Mouse (Mus musculus): ENCODE data around the gene Olfr1391. TPM values are rescaled to one million over a fixed set of nuclear protein-coding genes. Genes with fewer than 3 reads are reported as not detected.
"Not testable (repeated sequence)": the region's sequence is repeated elsewhere in the genome, so short reads cannot be mapped to it uniquely, and the experiment has no call there.

Gene Olfr1391
- polyA plus RNA-seq (2016; fragmentation: Nextera tagmentation; extraction: Ambion mirVana) = not detected in 2 replicates

DNA sequence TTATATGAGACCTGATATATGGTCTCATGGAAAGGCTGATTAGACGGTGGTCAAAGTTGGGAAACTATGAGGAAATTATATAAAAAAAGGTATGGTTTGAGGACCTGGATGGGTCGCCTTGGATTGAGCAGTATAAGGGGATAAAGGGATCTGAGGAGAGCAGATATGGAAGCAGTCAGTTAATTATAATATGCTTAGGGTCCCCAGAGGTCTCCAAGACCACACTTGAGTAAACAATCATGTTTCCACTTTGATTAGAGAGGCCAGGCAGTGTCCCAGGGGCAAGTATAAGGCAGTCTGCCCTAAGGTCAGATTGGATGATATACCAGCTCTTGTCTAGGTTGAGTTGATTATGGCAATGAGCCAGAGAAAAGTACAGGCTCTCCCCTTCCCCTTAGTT lies at the start of gene Olfr1391:
Gene Olfr1391 (plus strand): TSS at position 301 of the 400 bp plus-strand sequence.
- H3K4me1 ChIP-seq = no peaks in the 10 kb centered on the region
- WGBS = 81% methylated on average over 2 of the region's 2 CpGs
- H3K36me3 ChIP-seq = no peaks in the 10 kb centered on the region
- H3K4me3 ChIP-seq = no peak within 1 kb of the TSS
- no peak within 1 kb of the TSS for H3K27ac ChIP-seq (replicated peaks)
- H3K27me3 ChIP-seq (ENCODE audit: low read depth, poor library complexity, severe bottlenecking) = no peaks in the 10 kb centered on the region
- DNase-seq (ENCODE audit: low spot score) = no peak
- H3K9me3 ChIP-seq (replicated peaks) = no peaks in the 10 kb centered on the region

DNA sequence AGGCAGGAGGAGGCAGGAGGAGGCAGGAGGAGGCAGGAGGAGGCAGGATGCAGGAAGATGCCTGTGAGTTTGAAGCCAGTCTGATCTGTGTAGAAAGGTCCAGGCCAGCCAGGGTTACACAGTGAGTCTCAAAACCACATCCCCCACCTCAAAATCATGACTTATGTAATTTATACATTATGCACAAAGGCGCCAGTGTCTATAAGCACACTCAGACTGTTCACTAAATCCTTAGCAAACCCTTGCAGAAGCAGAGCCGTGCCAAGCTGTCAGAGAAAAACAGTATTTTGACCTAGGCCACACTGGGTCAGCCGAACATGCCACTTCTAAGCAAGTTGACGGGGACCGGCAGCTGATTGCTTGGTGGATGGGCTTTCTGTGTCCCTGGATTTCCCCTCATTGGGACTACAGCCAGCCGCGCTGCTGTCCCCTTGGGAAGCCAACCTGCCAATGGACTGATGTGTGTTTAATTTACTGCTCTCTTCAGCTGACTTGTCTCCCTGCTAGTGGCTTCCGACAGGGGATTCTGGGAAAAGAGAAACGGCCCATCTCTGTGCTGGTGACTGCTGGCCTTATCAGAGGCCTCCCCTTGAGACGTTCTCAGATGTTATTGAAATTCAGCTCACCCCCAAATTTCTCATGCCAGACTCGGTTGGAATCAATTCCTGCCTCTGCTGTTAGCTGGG lies 48.6 kb upstream of the Olfr1391 start:
- no peak overlapping the region; the same call in 1 of the 2 replicates for H3K27ac ChIP-seq (replicated peaks)
- H3K36me3 ChIP-seq = no peaks in the 10 kb centered on the region
- no peaks in the 10 kb centered on the region for H3K9me3 ChIP-seq (replicated peaks)
- WGBS = 77% methylated on average over 11 of the region's 11 CpGs
- no peak for DNase-seq (ENCODE audit: low spot score)
- no peaks in the 10 kb centered on the region for H3K27me3 ChIP-seq (ENCODE audit: low read depth, poor library complexity, severe bottlenecking)
- no peak overlapping the region for H3K4me3 ChIP-seq
- no peaks in the 10 kb centered on the region for H3K4me1 ChIP-seq

DNA sequence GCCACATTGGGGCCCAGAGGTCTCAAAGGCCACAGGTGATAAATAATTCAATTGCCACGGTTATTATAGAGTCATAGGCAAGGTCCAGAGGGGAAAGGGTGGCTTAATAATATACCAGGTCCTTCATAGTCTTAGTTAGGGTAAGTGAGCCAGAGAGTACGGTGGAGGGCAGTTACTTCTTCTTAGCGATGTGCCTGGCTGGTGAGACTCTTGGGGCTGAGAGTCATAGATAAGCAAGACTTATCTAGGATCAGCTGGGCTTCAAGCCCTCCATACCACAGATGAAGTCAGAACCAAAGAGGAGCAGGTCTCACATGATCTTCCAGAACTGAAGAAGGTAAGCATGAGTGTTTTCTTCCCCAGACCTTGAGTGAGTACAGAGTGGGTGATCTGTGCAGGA lies 44.3 kb upstream of the Olfr1391 start, which contains the start of gene Olfr1393:
Gene Olfr1393 (plus strand): TSS at position 83 of the 400 bp plus-strand sequence.
- 81% methylated on average over 3 of the region's 3 CpGs for WGBS
- Histone ChIP-seq H3K36me3 (no peaks in the 10 kb centered on the region), H3K27me3 (ENCODE audit: low read depth, poor library complexity, severe bottlenecking) (no peaks in the 10 kb centered on the region), H3K27ac (replicated peaks) (no peak within 1 kb of the TSS), H3K9me3 (replicated peaks) (no peaks in the 10 kb centered on the region; the same call in 1 of the 2 replicates), H3K4me3 (no peak within 1 kb of the TSS), H3K4me1 (no peaks in the 10 kb centered on the region)
- no peak for DNase-seq (ENCODE audit: low spot score)

DNA sequence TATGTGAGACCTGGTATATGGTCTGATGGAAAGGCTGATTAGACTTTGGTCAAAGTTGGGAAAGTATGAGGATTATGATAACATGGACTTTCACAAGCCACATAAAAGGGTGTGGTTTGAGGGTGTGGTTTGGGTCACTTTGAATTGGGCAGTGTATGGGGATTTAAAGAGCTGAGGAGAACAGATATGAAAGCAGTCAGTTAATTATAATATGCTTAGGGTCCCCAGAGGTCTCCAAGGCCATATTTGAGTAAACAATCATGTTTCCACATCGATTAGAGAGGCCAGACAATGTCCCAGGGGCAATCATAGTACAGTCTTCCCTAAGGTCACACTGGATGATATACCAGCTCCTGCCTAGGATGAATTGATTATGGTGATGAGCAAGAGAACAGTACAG lies 37.6 kb upstream of the Olfr1391 start, which contains the start of gene Olfr1392:
Gene Olfr1392 (plus strand): TSS at position 301 of the 400 bp plus-strand sequence.
- not testable (repeated sequence) for H3K4me3 ChIP-seq; H3K27ac ChIP-seq (replicated peaks); H3K9me3 ChIP-seq (replicated peaks); H3K4me1 ChIP-seq; H3K27me3 ChIP-seq (ENCODE audit: low read depth, poor library complexity, severe bottlenecking); H3K36me3 ChIP-seq; DNase-seq (ENCODE audit: low spot score)
- 63% methylated on average over 1 of the region's 1 CpGs for WGBS

DNA sequence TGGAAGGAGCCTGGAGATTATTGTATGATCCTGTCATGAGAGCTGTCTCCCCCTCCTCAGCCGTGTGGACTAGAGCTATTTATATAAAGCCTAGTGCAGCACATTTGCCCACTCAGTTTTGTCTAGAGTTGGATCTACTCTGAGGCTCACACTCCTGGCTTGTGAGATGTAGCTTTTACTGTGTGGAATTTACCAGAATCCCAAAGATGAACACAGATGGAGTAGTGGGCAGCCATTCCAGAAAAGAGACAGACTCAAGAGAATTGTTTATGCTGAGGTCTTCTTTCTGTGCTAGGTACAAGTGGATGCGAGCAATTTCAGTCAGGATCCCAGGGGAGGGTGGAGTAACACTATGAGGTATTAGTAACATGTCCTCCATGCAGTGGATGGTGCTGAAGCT lies 35.3 kb upstream of the Olfr1391 start:
- H3K9me3 ChIP-seq (replicated peaks) = no peaks in the 10 kb centered on the region; the same call in 1 of the 2 replicates

DNA sequence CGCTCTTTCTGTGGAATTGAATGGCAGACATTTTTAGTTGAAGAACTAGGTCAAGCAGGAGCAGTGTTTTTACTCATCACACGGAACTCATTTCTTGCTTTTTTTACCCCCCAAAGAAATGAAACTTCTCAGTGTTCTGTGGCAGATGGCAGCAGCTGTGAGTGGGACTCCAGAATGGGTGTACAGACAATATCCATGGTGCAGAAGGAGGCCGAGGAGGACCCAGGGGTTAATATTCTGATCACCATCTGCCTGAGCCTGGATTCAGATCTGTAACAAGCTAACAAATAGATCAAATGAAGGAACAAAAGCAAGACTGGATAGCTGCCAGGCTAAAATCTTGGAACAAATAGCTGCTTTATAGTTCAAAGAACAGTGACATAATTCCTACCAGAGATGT lies 29.8 kb upstream of the Olfr1391 start:
- Histone ChIP-seq H3K36me3 (no peaks in the 10 kb centered on the region), H3K27ac (replicated peaks) (no peak overlapping the region), H3K4me1 (no peaks in the 10 kb centered on the region), H3K27me3 (ENCODE audit: low read depth, poor library complexity, severe bottlenecking) (no peaks in the 10 kb centered on the region), H3K4me3 (no peak overlapping the region), H3K9me3 (replicated peaks) (no peaks in the 10 kb centered on the region)
- no peak for DNase-seq (ENCODE audit: low spot score)
- 82% methylated on average over 3 of the region's 3 CpGs for WGBS

More for the DNA sequence above, 35.3 kb upstream of the Olfr1391 start:
- no peaks in the 10 kb centered on the region for H3K27me3 ChIP-seq (ENCODE audit: low read depth, poor library complexity, severe bottlenecking)
- H3K4me3 ChIP-seq = no peak overlapping the region
- WGBS = 84% methylated on average over 2 of the region's 2 CpGs
- H3K27ac ChIP-seq (replicated peaks) = no peak overlapping the region
- no peaks in the 10 kb centered on the region for H3K36me3 ChIP-seq
- no peaks in the 10 kb centered on the region for H3K4me1 ChIP-seq
- DNase-seq (ENCODE audit: low spot score) = no peak

DNA sequence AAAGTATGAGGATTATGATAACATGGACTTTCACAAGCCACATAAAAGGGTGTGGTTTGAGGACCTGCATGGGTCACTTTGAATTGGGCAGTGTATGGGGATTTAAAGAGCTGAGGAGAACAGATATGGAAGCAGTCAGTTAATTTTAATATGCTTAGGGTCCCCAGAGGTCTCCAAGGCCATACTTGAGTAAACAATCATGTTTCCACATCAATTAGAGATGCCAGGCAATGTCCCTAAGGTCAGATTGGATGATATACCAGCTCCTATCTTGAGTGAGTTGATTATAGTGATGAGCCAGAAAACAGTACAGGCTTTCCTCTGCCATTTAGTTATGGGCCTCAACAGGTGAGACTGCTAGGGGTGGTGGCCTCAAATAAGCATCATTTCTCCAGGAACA lies 18.1 kb upstream of the Olfr1391 start, which contains the start of gene Olfr10:
Gene Olfr10 (plus strand): TSS at position 301 of the 400 bp plus-strand sequence.
- no peaks in the 10 kb centered on the region for H3K27me3 ChIP-seq (ENCODE audit: low read depth, poor library complexity, severe bottlenecking)
- H3K4me1 ChIP-seq = no peaks in the 10 kb centered on the region
- no peak for DNase-seq (ENCODE audit: low spot score)
- H3K4me3 ChIP-seq = no peak within 1 kb of the TSS
- no peaks in the 10 kb centered on the region for H3K36me3 ChIP-seq
- H3K27ac ChIP-seq (replicated peaks) = no peak within 1 kb of the TSS
- no peaks in the 10 kb centered on the region for H3K9me3 ChIP-seq (replicated peaks)

DNA sequence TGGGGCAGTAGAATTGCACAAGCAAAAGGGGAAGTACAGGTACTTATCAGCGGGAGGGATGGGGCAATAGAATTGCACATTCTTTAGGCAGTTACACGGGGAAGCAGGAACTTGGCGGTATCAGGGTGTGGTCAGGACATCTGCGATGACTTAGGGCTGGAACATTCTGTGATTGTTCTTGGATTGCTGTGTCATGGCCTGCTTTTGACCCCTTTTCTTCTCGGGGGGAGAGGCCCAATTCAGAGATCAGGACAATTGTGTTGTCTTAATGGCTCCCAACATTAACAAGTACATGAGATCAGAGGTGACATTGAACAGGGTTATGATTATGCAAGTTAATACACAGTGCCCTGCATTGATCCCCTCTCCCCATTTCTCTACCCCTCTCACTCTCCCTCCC lies 14.0 kb upstream of the Olfr1391 start:
- not testable (repeated sequence) for DNase-seq (ENCODE audit: low spot score); H3K36me3 ChIP-seq; H3K4me3 ChIP-seq; H3K27ac ChIP-seq (replicated peaks); H3K27me3 ChIP-seq (ENCODE audit: low read depth, poor library complexity, severe bottlenecking); H3K4me1 ChIP-seq; H3K9me3 ChIP-seq (replicated peaks)
- WGBS = 78% methylated on average over 5 of the region's 5 CpGs

DNA sequence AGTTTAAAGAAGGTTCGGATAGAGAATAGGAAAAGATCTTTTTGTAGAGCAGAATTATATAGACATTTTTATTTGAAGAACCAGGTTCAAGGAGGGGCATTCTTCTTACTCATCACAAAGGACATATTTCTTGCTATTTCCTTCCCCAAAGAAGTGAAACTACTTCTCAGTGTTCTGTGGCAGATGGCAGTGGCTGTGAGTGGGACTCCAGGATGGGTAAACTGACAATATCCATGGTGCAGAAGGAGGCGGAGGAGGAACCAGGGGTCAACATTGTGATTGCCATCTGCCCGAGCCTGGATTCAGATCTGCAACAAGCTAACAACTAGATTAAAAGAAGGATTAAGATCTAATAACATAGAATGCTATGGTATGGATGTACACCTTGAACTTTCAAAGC lies 4.2 kb downstream of the Olfr1391 start:
- Histone ChIP-seq H3K36me3 (no peaks in the 10 kb centered on the region), H3K4me1 (no peaks in the 10 kb centered on the region), H3K9me3 (replicated peaks) (no peaks in the 10 kb centered on the region), H3K27ac (replicated peaks) (no peak overlapping the region), H3K27me3 (ENCODE audit: low read depth, poor library complexity, severe bottlenecking) (no peaks in the 10 kb centered on the region), H3K4me3 (no peak overlapping the region)
- no peak for DNase-seq (ENCODE audit: low spot score)
- WGBS = 85% methylated on average over 3 of the region's 3 CpGs

DNA sequence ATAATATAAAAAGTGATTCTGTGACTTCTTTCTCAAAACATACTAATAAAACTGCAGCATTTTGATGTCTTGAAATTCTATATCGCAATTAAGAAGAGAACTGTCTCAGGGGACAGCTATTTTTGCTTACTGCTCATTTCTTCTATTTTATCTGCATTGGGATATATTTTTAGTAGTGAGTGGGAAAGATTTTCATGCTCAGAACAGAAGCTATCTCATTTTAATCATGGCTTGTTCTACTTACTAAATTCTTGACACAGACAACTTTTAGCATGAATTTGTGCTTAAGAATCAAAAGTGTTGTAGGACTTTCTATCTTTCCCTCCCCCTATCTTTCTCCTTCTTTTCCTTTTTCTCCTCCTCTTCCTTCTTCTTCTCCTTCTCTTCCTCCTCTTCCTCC lies 7.1 kb downstream of the Olfr1391 start:
- Histone ChIP-seq H3K4me1 (no peaks in the 10 kb centered on the region), H3K9me3 (replicated peaks) (no peaks in the 10 kb centered on the region), H3K27ac (replicated peaks) (no peak overlapping the region), H3K27me3 (ENCODE audit: low read depth, poor library complexity, severe bottlenecking) (no peaks in the 10 kb centered on the region), H3K4me3 (no peak overlapping the region), H3K36me3 (no peaks in the 10 kb centered on the region)
- 78% methylated on average over 1 of the region's 1 CpGs for WGBS
- no peak for DNase-seq (ENCODE audit: low spot score)

DNA sequence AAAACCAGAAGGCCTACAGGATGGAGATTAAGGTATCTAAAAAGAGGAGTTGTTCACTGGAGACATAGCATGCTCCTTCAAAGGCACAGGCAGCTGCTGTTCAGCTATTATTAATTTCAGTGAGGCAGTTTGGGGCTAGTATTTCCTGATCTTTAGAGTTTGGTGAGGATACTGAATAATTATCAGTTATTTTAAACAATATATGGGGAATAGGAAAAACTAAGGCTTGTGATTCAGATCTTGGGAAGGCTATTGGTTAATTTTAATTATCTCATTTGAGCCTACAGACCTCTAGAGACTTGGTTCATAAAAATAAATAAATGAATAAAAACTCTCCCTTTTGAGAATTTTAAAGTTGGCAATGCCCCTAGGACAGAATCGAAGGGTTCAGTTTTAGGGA lies 12.3 kb downstream of the Olfr1391 start, which contains the start of gene Olfr1390:
Gene Olfr1390 (plus strand): TSS at position 301 of the 400 bp plus-strand sequence.
- Histone ChIP-seq H3K27ac (replicated peaks) (no peak within 1 kb of the TSS), H3K36me3 (no peaks in the 10 kb centered on the region), H3K27me3 (ENCODE audit: low read depth, poor library complexity, severe bottlenecking) (no peaks in the 10 kb centered on the region), H3K4me1 (no peaks in the 10 kb centered on the region), H3K4me3 (no peak within 1 kb of the TSS), H3K9me3 (replicated peaks) (no peaks in the 10 kb centered on the region)
- 93% methylated on average over 1 of the region's 1 CpGs for WGBS
- DNase-seq (ENCODE audit: low spot score) = no peak

DNA sequence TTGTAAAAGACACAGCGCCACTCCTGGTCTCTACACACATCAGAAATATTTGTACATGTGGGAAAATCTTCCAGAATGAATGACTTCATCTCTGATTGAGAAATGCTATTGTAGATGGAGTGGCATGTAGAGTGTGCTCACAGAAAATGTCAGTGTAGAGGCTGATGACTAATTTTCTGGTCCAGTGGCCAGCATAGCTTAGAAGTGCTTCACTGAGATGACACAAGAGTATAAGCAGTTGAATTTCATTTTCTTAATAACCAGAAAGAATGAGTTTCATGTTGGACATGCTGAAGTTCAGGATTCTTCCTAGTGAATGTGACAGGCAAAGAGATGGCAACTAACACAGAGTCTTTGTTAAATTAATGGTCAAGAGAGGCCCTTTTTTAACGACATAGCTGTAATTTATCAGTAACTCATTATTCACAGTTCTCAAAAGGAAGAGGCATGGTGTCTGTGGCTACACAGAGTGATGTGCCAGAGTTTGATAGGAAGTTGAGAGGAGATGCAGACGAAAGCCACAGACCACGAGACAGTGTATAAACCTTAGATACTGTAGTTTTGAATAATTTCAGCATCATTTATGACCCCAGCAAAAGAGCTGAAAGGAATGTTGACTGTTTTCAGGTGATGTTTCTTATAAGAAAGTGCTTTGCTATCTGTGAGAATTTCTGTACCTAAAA lies 14.7 kb downstream of the Olfr1391 start:
- WGBS = 75% methylated on average over 4 of the region's 4 CpGs
- Histone ChIP-seq H3K4me1 (no peaks in the 10 kb centered on the region), H3K4me3 (no peak overlapping the region), H3K36me3 (no peaks in the 10 kb centered on the region), H3K27me3 (ENCODE audit: low read depth, poor library complexity, severe bottlenecking) (no peaks in the 10 kb centered on the region), H3K27ac (replicated peaks) (no peak overlapping the region), H3K9me3 (replicated peaks) (no peaks in the 10 kb centered on the region)
- no peak for DNase-seq (ENCODE audit: low spot score)
